Mouse (Mus musculus) MEL (cell line): ENCODE measurements around the gene Arhgap40. TPM values are rescaled to one million over a fixed set of nuclear protein-coding genes. Genes with fewer than 3 reads are reported as not detected.

Source experiments
- DNase-seq: peaks from one replicate; pipeline ENCODE4 v3.0.0; 2011; ENCODE audit warnings: low read depth, low spot score
- H3K27ac ChIP-seq: 2 replicates; pipeline ENCODE4 v1.5.1; 2012; ENCODE audit warnings: low read depth, mild to moderate bottlenecking, control low read depth, low read length, moderate library complexity; ENCODE audit not compliant: control insufficient read depth
- H3K27me3 ChIP-seq, 2 experiments: fragments of 150-350 bp in 1 of 2; sonication (generic) in 1 of 2; 2 replicates each; pipeline ENCODE4 v1.6.1; 2012; ENCODE audit warnings: low read length in 2 of 2, mild to moderate bottlenecking in 2 of 2, improper control_type of control experiment in 1 of 2, moderate library complexity in 1 of 2; ENCODE audit not compliant: insufficient read depth in 2 of 2, control insufficient read depth in 1 of 2
- H3K36me3 ChIP-seq, 2 experiments: 2 replicates each; pipeline ENCODE4 v1.6.1; 2012 to 2014; ENCODE audit warnings: low read length in 2 of 2, improper control_type of control experiment in 1 of 2, inconsistent platforms in 1 of 2, mild to moderate bottlenecking in 1 of 2; ENCODE audit not compliant: insufficient read depth in 2 of 2, control insufficient read depth in 1 of 2
- H3K4me1 ChIP-seq, 2 experiments: fragments of 150-350 bp in 1 of 2; sonication (generic) in 1 of 2; 2 replicates each; pipeline ENCODE4 v1.6.1; 2012; ENCODE audit warnings: low read length in 2 of 2, improper control_type of control experiment in 1 of 2, mild to moderate bottlenecking in 1 of 2; ENCODE audit not compliant: insufficient read depth in 2 of 2, control insufficient read depth in 1 of 2
- H3K4me3 ChIP-seq, 2 experiments: fragments of 150-350 bp in 1 of 2; sonication (generic) in 1 of 2; 2 replicates each; pipeline ENCODE4 v1.5.1; 2012; ENCODE audit warnings: low read depth in 2 of 2, low read length in 2 of 2, mild to moderate bottlenecking in 2 of 2, moderate library complexity in 2 of 2, control low read depth in 1 of 2, improper control_type of control experiment in 1 of 2; ENCODE audit not compliant: control insufficient read depth in 1 of 2, insufficient read depth in 1 of 2
- H3K79me2 ChIP-seq: 2 replicates; pipeline ENCODE4 v1.6.1; 2012; ENCODE audit warnings: mild to moderate bottlenecking, low read length, moderate library complexity; ENCODE audit not compliant: control insufficient read depth, poor library complexity, insufficient read depth
- H3K9ac ChIP-seq: 2 replicates; pipeline ENCODE4 v1.6.1; 2012; ENCODE audit warnings: low read depth, mild to moderate bottlenecking, control low read depth, low read length, moderate library complexity; ENCODE audit not compliant: control insufficient read depth, poor library complexity, severe bottlenecking
- H3K9me3 ChIP-seq: fragments of 150-350 bp; sonication (generic); replicated peaks from 2 replicates; pipeline ENCODE4 v1.6.1; 2012; ENCODE audit warnings: mild to moderate bottlenecking, low read length, improper control_type of control experiment, moderate library complexity; ENCODE audit not compliant: insufficient read depth
- BHLHE40 ChIP-seq: IDR thresholded peaks from 2 replicates; pipeline ENCODE4 v1.6.1; 2012; ENCODE audit warnings: low read depth, mild to moderate bottlenecking, inconsistent platforms, low read length, improper control_type of control experiment, borderline replicate concordance
- CHD1 ChIP-seq: IDR thresholded peaks from 2 replicates; pipeline ENCODE4 v1.6.1; 2012; ENCODE audit warnings: low read depth, mild to moderate bottlenecking, inconsistent platforms, low read length, improper control_type of control experiment
- CHD2 ChIP-seq: IDR thresholded peaks from 2 replicates; pipeline ENCODE4 v1.6.1; 2011; ENCODE audit warnings: low read length, improper control_type of control experiment
- CTCF ChIP-seq, 3 experiments: IDR thresholded peaks in 2 of 3; conservative IDR thresholded peaks in 1 of 3; 2 replicates each; pipeline ENCODE4 v1.5.1; 2011 to 2012; ENCODE audit warnings: low read length in 3 of 3, low read depth in 2 of 3, mild to moderate bottlenecking in 2 of 3, improper control_type of control experiment in 1 of 3, inconsistent platforms in 1 of 3, mixed read lengths in 1 of 3, moderate library complexity in 1 of 3; ENCODE audit not compliant: control insufficient read depth in 1 of 3, insufficient read depth in 1 of 3, poor library complexity in 1 of 3, severe bottlenecking in 1 of 3
- E2F4 ChIP-seq: IDR thresholded peaks from 2 replicates; pipeline ENCODE4 v1.6.1; 2011; ENCODE audit warnings: low read depth, low read length, improper control_type of control experiment, borderline replicate concordance
- EP300 ChIP-seq, 2 experiments: IDR thresholded peaks; 2 replicates each; pipeline ENCODE4 v1.6.1; 2011; ENCODE audit warnings: improper control_type of control experiment in 2 of 2, low read length in 2 of 2, low read depth in 1 of 2, mild to moderate bottlenecking in 1 of 2
- ETS1 ChIP-seq: IDR thresholded peaks from 2 replicates; pipeline ENCODE4 v1.6.1; 2012; ENCODE audit warnings: low read depth, mild to moderate bottlenecking, inconsistent platforms, low read length, improper control_type of control experiment, moderate library complexity
- GABPA ChIP-seq: IDR thresholded peaks from 2 replicates; pipeline ENCODE4 v1.6.1; 2012; ENCODE audit warnings: low read depth, mild to moderate bottlenecking, inconsistent platforms, low read length, improper control_type of control experiment, moderate library complexity
- GATA1 ChIP-seq: IDR thresholded peaks from 2 replicates; pipeline ENCODE4 v1.6.1; 2011; ENCODE audit warnings: low read depth, low read length, improper control_type of control experiment
- JUND ChIP-seq: IDR thresholded peaks from 2 replicates; pipeline ENCODE4 v1.6.1; 2011; ENCODE audit warnings: low read depth, mild to moderate bottlenecking, improper control_type of control experiment, low read length
- KAT2A ChIP-seq: conservative IDR thresholded peaks from 2 replicates; pipeline ENCODE4 v1.6.1; 2012; ENCODE audit warnings: low read depth, low read length, improper control_type of control experiment, inconsistent platforms
- MAFK ChIP-seq: IDR thresholded peaks from 2 replicates; pipeline ENCODE4 v1.6.1; 2011; ENCODE audit warnings: low read depth, mild to moderate bottlenecking, low read length, improper control_type of control experiment, borderline replicate concordance
- MAX ChIP-seq: IDR thresholded peaks from 2 replicates; pipeline ENCODE4 v1.6.1; 2011; ENCODE audit warnings: low read length, improper control_type of control experiment
- MAZ ChIP-seq: IDR thresholded peaks from 2 replicates; pipeline ENCODE4 v1.6.1; 2012; ENCODE audit warnings: low read depth, mild to moderate bottlenecking, inconsistent platforms, low read length, improper control_type of control experiment
- MXI1 ChIP-seq: IDR thresholded peaks from 2 replicates; pipeline ENCODE4 v1.6.1; 2011; ENCODE audit warnings: mild to moderate bottlenecking, low read depth, low read length, improper control_type of control experiment
- MYB ChIP-seq: IDR thresholded peaks from 2 replicates; pipeline ENCODE4 v1.6.1; 2011; ENCODE audit warnings: mild to moderate bottlenecking, low read depth, low read length, improper control_type of control experiment
- MYC ChIP-seq: IDR thresholded peaks from 2 replicates; pipeline ENCODE4 v1.6.1; 2011; ENCODE audit warnings: low read depth, mild to moderate bottlenecking, low read length, improper control_type of control experiment, moderate library complexity
- NRF1 ChIP-seq: IDR thresholded peaks from 2 replicates; pipeline ENCODE4 v1.6.1; 2014; ENCODE audit warnings: low read depth, mild to moderate bottlenecking, inconsistent platforms, low read length, improper control_type of control experiment, moderate library complexity; ENCODE audit not compliant: poor library complexity, insufficient read depth, severe bottlenecking
- POLR2AphosphoS2 ChIP-seq: IDR thresholded peaks from 2 replicates; pipeline ENCODE4 v1.6.1; 2011; ENCODE audit warnings: low read length, improper control_type of control experiment
- RCOR1 ChIP-seq: IDR thresholded peaks from 2 replicates; pipeline ENCODE4 v1.6.1; 2012; ENCODE audit warnings: low read depth, mild to moderate bottlenecking, inconsistent platforms, low read length, improper control_type of control experiment
- SIN3A ChIP-seq: IDR thresholded peaks from 2 replicates; pipeline ENCODE4 v1.6.1; 2012; ENCODE audit warnings: low read length, improper control_type of control experiment, inconsistent platforms
- SMC3 ChIP-seq: IDR thresholded peaks from 2 replicates; pipeline ENCODE4 v1.6.1; 2011; ENCODE audit warnings: low read depth, low read length, improper control_type of control experiment
- TAL1 ChIP-seq: IDR thresholded peaks from 2 replicates; pipeline ENCODE4 v1.6.1; 2012; ENCODE audit warnings: mild to moderate bottlenecking, inconsistent platforms, low read length, moderate library complexity, mixed read lengths
- TCF12 ChIP-seq: IDR thresholded peaks from 2 replicates; pipeline ENCODE4 v1.6.1; 2014; ENCODE audit warnings: low read depth, mild to moderate bottlenecking, inconsistent platforms, low read length, improper control_type of control experiment, moderate library complexity
- UBTF ChIP-seq: IDR thresholded peaks from 2 replicates; pipeline ENCODE4 v1.6.1; 2012; ENCODE audit warnings: low read depth, mild to moderate bottlenecking, inconsistent platforms, low read length, improper control_type of control experiment, moderate library complexity, borderline replicate concordance; ENCODE audit not compliant: insufficient read depth
- USF1 ChIP-seq: IDR thresholded peaks from 2 replicates; pipeline ENCODE4 v1.6.1; 2014; ENCODE audit warnings: low read depth, mild to moderate bottlenecking, inconsistent platforms, low read length, improper control_type of control experiment, moderate library complexity
- USF2 ChIP-seq, 2 experiments: IDR thresholded peaks; 2 replicates each; pipeline ENCODE4 v1.6.1; 2011 to 2012; ENCODE audit warnings: improper control_type of control experiment in 2 of 2, low read length in 2 of 2, borderline replicate concordance in 1 of 2, inconsistent platforms in 1 of 2, low read depth in 1 of 2, mild to moderate bottlenecking in 1 of 2; ENCODE audit not compliant: insufficient read depth in 1 of 2
- ZC3H11A ChIP-seq: IDR thresholded peaks from 2 replicates; pipeline ENCODE4 v1.6.1; 2012; ENCODE audit warnings: low read depth, mild to moderate bottlenecking, inconsistent platforms, low read length, improper control_type of control experiment
- ZMIZ1 ChIP-seq: IDR thresholded peaks from 2 replicates; pipeline ENCODE4 v1.6.1; 2012; ENCODE audit warnings: low read depth, mild to moderate bottlenecking, inconsistent platforms, low read length, improper control_type of control experiment, moderate library complexity
- ZNF384 ChIP-seq: IDR thresholded peaks from 2 replicates; pipeline ENCODE4 v1.6.1; 2012; ENCODE audit warnings: low read depth, mild to moderate bottlenecking, inconsistent platforms, low read length, improper control_type of control experiment
- polyA plus RNA-seq, 2 experiments: library from polyadenylated mRNA; stranded (reverse) in 1 of 2; unstranded in 1 of 2; fragments of >175 nt in 1 of 2; fragments of >200 nt in 1 of 2; gene quantifications; 2 replicates each; pipeline versions ENCODE4 v1.2.1 to v1.2.4; 2012; ENCODE audit warnings: low replicate concordance in 2 of 2, low read depth in 1 of 2; ENCODE audit not compliant: insufficient read length in 2 of 2, insufficient read depth in 1 of 2, missing spikeins in 1 of 2
- total RNA-seq: library from RNA; depleted of rRNA; stranded (reverse); fragments of 300-350 nt; gene quantifications from 2 replicates; pipeline ENCODE4 v1.2.3, GENCODE M21; 2012

The Arhgap40 gene
- total and polyA plus RNA-seq, 3 experiments = not detected

GRCm38 (mm10) chr2:158584621-158585358 lies 72.2 kb downstream of the Arhgap40 start:
- TF ChIP-seq USF2 (IDR thresholded peaks at IDR 0.05; ENCODE audit: borderline replicate concordance in 1 of 2, insufficient read depth in 1 of 2, low read depth in 1 of 2, low read length in 2 of 2) (no peak), SIN3A (peak; percentile 71), MYB (no peak), USF1 (peak; percentile 89), SMC3 (no peak), CHD1 (no peak), MAX (no peak), KAT2A (no peak), MAZ (no peak), E2F4 (no peak), MYC (no peak), POLR2AphosphoS2 (no peak), ZNF384 (no peak), CHD2 (no peak), EP300 (IDR thresholded peaks at IDR 0.05; ENCODE audit: low read depth in 1 of 2, low read length in 2 of 2) (peak; percentile 80 to 91), RCOR1 (peak; percentile 19; the same call in 1 of the 2 replicates), ZMIZ1 (no peak), MXI1 (0 out of 2 replicates have a peak, but pooled peaks have one; percentile 41), TAL1 (peak; percentile 90), CTCF (IDR thresholded peaks at IDR 0.05 in 2 of 3, conservative IDR thresholded peaks at IDR 0.05 in 1 of 3; ENCODE audit: control insufficient read depth in 1 of 3, insufficient read depth in 1 of 3, low read depth in 2 of 3, low read length in 3 of 3, poor library complexity in 1 of 3, severe bottlenecking in 1 of 3) (no peak), BHLHE40 (no peak), UBTF (no peak), TCF12 (peak; percentile 91), GABPA (no peak), GATA1 (peak; percentile 94), JUND (no peak), NRF1 (no peak), ETS1 (peak; percentile 53), ZC3H11A (no peak), MAFK (no peak)
- no peaks in the 10 kb centered on the region; a peak in 1 of 4 replicates for H3K27me3 ChIP-seq
- no peak overlapping the region for H3K27ac ChIP-seq
- H3K36me3 ChIP-seq = peaks cover 0 to 24% of the 10 kb centered on the region in 2 experiments; a peak in 2 of 4 replicates
- H3K4me1 ChIP-seq = peaks cover 0 to 52% of the 10 kb centered on the region in 2 experiments; a peak in 2 of 4 replicates
- H3K9me3 ChIP-seq = no peaks in the 10 kb centered on the region
- no peak overlapping the region for H3K9ac ChIP-seq
- H3K79me2 ChIP-seq = no peaks in the 10 kb centered on the region
- no peak overlapping the region for H3K4me3 ChIP-seq
- DNase-seq = peak; percentile 67
